Comparison of ENCODE assay signal across 17 mouse cellular contexts in genomic region chr13:5728808-5729207, GRCm38 (mm10).
DNase-seq lines count a peak whose midpoint lies in the region; ATAC-seq and TF ChIP-seq lines count a peak whose summit lies in the region.
"Had no signal": no experiment of that assay in that cellular context is flagged by ENCODE, and none has a peak within 500 bp of the region (broad histone marks: within the 10 kb centered on the region; RNA-seq: fewer than 3 reads in every experiment).

No protein-coding gene starts in this region.

- peak; percentile 75 for ATAC-seq in forebrain, embryonic 15.5 days (replicated peaks)
- peak; percentile 84 for ATAC-seq in hindbrain, postnatal 0 days

- WGBS in forebrain, embryonic 15.5 days: 11% methylated on average over 1 of the region's 1 CpGs
- 15% methylated on average over 1 of the region's 1 CpGs for WGBS in hindbrain, postnatal 0 days

- intact Hi-C loops in gastrocnemius, postnatal 36 days (cut with DNase I): no loop called here

- no peak overlapping the region for H3K4me3 ChIP-seq in forebrain, embryonic 15.5 days
- no peak overlapping the region for H3K4me3 ChIP-seq in hindbrain, postnatal 0 days (ENCODE audit: low read length)
- no peak overlapping the region for H3K4me3 ChIP-seq in layer of hippocampus, adult 2 months

- TF ChIP-seq CTCF in hindbrain, postnatal 0 days (IDR thresholded peaks at IDR 0.05; ENCODE audit: low read depth): no peak
- TF ChIP-seq CTCF in layer of hippocampus, adult 2 months (conservative IDR thresholded peaks at IDR 0.05): no peak

- H3K9me3 ChIP-seq in forebrain, embryonic 15.5 days: no peaks in the 10 kb centered on the region
- no peaks in the 10 kb centered on the region for H3K9me3 ChIP-seq in hindbrain, postnatal 0 days (ENCODE audit: low read length)

- H3K36me3 ChIP-seq in forebrain, embryonic 15.5 days: no peaks in the 10 kb centered on the region
- H3K36me3 ChIP-seq in hindbrain, postnatal 0 days (ENCODE audit: insufficient read depth, low read length): no peaks in the 10 kb centered on the region

- no peak overlapping the region for H3K4me2 ChIP-seq in forebrain, embryonic 15.5 days (replicated peaks)
- no peak overlapping the region for H3K4me2 ChIP-seq in hindbrain, postnatal 0 days (ENCODE audit: low read depth, low read length)

- peak overlapping the region; percentile 23; the same call in 1 of the 2 replicates for H3K27ac ChIP-seq in forebrain, embryonic 15.5 days (replicated peaks)
- no peak overlapping the region for H3K27ac ChIP-seq in hindbrain, postnatal 0 days
- no peak overlapping the region for H3K27ac ChIP-seq in layer of hippocampus, adult 2 months
- H3K27ac ChIP-seq: macrophage; stomach, postnatal 0 days had no signal

- DNase-seq in ES-CJ7 (ENCODE audit: low read depth, low spot score): peak; percentile 28
- DNase-seq in ZHBTc4 (ENCODE audit: low read depth, low spot score): peak; percentile 61
- peak; percentile 38 for DNase-seq in hindbrain, postnatal 0 days (ENCODE audit: low spot score)
- DNase-seq in gastrocnemius, postnatal 36 days: no peak
- DNase-seq in layer of hippocampus, adult 2 months (ENCODE audit: low spot score in 2 of 2): no peak
- no peak for DNase-seq in layer of hippocampus, postnatal 36 days
- DNase-seq in adrenal gland, postnatal 14 days: no peak
- DNase-seq: cerebellum, postnatal 25 days; kidney, adult 8-10 months; kidney, postnatal 4 days; liver; lung, adult 2 months; spleen, adult 18-20 months; thymus, postnatal 25 days had no signal

- H3K9ac ChIP-seq in forebrain, embryonic 15.5 days (replicated peaks): no peak overlapping the region
- no peak overlapping the region for H3K9ac ChIP-seq in hindbrain, postnatal 0 days (replicated peaks; ENCODE audit: low read length)

- no peaks in the 10 kb centered on the region for H3K27me3 ChIP-seq in forebrain, embryonic 15.5 days
- no peaks in the 10 kb centered on the region for H3K27me3 ChIP-seq in hindbrain, postnatal 0 days (ENCODE audit: insufficient read depth, low read length)

- H3K4me1 ChIP-seq in forebrain, embryonic 15.5 days: peaks cover 7% of the 10 kb centered on the region
- no peaks in the 10 kb centered on the region for H3K4me1 ChIP-seq in hindbrain, postnatal 0 days (ENCODE audit: insufficient read depth, low read length)

Comparison
In these comparisons a context has a peak if more than half of its experiments do, and no peak if none do; other contexts are left out.
1. DNase-seq: peak in ES-CJ7 (single experiment), ZHBTc4 (single experiment) and hindbrain, postnatal 0 days (single experiment); none in gastrocnemius, postnatal 36 days (0 of 2), layer of hippocampus, adult 2 months (0 of 2), layer of hippocampus, postnatal 36 days (0 of 2) and adrenal gland, postnatal 14 days (single experiment).